Mouse (Mus musculus) telencephalon, adult 2 months (tissue): ENCODE measurements around the gene Prss23.
A peak's percentile ranks its signal among the peaks of the same experiment; 100 is the strongest.

Experiments used
- DNase-seq: peaks from one replicate; pipeline ENCODE4 v3.0.0-alpha.2; 2011; ENCODE audit warnings: low read depth, low spot score

The Prss23 gene

GRCm38 (mm10) chr7:89526731-89527429 is at the start of gene Prss23:
Prss23 (minus strand) TSS chr7:89527187.
- DNase-seq: no peak

GRCm38 (mm10) chr7:89576127-89576526 is 49.1 kb upstream of the Prss23 start:
- no peak for DNase-seq

GRCm38 (mm10) chr7:89564569-89564968 is 37.6 kb upstream of the Prss23 start:
- DNase-seq: no peak

DNA sequence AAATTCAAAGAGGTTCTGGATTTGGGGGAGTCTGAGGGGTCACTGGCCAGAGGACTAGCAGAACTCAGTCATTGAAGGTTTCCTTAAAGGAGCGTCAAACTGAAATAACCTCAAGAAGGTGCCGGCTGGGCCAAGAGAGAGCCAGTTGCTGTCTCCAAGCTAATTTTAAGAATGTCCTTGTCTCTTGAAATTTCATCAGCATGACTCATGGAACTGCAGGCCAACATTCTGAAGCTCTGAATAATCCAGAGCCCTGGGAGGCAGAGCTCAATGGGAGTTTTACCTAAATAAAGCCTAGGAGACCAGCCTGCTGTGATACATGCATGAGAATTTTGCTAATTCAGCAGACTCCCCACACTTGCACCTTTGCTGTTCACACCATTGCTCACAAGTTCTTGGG is 36.5 kb upstream of the Prss23 start:
- peak; percentile 73 for DNase-seq

DNA sequence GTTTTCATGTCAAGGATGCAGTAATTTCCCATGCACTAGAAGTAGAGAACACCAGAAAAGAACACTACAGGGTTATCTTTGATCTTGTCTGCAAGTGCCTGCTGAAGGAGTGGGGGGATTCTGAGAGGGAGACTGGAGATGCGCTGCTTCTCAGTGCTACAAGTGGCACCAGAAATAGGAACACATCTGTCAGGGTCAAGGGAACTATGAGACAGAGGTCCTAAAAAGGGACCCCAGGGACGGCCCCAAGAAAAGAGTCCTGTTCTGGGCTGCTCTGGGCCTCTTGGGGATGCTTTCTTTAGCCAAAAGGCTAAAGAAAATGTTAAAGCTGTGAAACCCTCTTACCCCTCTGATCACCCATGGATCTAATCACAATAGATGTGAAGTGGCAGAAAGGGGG is 35.2 kb upstream of the Prss23 start:
- no peak for DNase-seq

DNA sequence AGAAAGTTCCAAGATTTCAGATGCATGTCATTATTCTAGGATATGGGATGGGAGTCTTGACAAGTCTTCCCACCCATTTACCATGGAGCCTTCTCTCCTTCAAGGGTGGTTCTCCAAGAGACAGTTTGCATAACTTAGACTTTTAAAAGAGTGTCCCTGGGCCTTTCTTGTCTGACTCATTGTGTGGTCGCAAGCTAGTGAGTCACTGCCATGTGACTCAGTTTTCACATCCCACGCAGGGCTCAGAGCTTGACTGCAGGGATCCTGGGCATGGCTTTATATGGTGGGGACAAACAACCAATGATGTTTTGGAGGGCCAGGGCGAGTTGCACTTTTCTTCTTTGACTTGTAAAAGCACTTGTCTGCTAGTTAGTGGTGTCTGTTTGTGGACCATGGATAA is 34.0 kb upstream of the Prss23 start:
- DNase-seq: no peak

GRCm38 (mm10) chr7:89559633-89560032 is 32.6 kb upstream of the Prss23 start:
- DNase-seq: no peak

DNA sequence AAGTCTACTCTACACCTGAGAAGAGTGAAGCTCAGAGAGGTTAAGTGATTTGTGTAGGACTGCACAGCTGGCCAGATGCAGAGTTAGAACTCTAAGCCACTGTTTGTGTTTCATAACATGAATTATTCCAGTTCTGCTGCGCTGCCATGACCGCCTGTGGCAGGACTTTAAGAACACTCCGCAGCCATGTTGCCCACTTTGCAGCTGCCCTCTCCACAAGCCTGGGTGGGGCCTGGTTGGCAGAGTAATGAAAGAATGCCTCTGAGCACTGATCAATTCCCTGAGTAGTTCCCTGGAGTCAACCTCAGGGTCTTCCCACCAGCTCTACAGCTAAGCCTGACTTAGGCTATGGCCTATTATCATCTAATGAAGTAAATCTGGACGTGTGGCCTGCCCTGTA is 32.1 kb upstream of the Prss23 start:
- DNase-seq: no peak

- no peak for DNase-seq
Observed at GRCm38 (mm10) chr7:89558446-89559039, 31.6 kb upstream of the Prss23 start.

GRCm38 (mm10) chr7:89557056-89557455 is 30.1 kb upstream of the Prss23 start:
- DNase-seq: no peak

GRCm38 (mm10) chr7:89556652-89557051 is 29.7 kb upstream of the Prss23 start:
- no peak for DNase-seq

GRCm38 (mm10) chr7:89555170-89555569 is 28.2 kb upstream of the Prss23 start:
- DNase-seq: no peak

DNA sequence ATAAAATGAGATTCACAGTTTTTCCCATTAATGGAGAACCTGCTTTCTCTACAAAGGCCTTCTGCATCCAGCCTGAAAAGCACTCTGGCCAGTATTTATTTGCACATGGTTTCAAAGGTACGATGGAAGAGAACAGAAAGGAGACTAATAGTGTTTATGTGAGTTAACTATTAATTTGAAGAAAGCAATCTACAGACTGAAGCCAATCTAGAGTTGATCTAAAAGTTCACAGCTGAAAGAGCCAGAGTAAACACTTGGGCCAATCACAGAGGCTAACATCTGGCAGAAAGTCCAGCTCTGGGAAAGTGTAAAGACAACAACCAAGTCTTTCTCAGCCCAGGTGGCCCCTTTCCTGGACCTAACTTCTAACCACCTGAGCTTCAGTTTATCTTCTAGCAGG is 27.1 kb upstream of the Prss23 start:
- no peak for DNase-seq

- peak; percentile 75 for DNase-seq
Observed at GRCm38 (mm10) chr7:89540976-89541375, 14.0 kb upstream of the Prss23 start.

GRCm38 (mm10) chr7:89539391-89539790 is 12.4 kb upstream of the Prss23 start:
- no peak for DNase-seq

DNA sequence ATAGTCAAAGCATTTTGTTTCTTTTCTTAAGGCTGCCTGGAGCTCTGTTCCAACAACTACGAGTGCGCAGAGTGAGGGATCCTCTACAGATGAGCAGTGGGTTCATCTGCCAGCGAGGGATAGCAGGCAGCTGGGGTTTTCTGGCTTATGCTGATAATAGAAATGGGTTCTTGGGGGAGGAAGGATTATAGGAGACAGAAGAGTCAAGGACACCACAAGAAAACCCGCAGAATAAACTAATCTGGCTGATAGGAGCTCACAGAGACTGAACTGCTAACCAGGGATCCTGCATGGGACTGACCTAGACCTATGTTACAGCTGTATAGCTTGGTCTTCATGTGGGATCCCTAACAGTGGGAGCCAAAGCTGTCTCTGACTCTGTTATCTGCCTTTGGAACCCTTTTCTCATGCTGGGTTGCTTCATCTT is 456 bp upstream of the Prss23 start:
- DNase-seq: no peak

- DNase-seq: no peak
Observed at GRCm38 (mm10) chr7:89523816-89524215, 3.2 kb downstream of the Prss23 start.

DNA sequence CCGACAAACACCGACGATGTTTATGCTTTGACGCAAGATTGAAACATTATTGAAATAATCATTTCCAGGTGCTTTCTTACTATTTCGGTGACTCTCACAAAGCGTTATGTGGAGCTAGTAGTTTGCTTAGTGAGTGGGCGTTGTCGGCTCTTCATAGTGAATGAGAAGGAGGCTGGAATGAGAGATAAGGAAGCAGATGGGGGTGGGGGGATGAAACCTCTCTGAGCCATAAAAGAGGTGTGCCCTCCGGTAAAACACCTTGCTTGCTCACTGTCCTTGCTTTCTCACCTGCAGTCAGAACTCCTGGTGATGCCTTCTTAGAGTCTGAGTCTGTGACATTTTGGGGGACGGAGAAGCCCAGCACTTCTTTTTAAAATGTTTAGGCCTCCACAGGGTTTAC is 4.8 kb downstream of the Prss23 start:
- DNase-seq: no peak

DNA sequence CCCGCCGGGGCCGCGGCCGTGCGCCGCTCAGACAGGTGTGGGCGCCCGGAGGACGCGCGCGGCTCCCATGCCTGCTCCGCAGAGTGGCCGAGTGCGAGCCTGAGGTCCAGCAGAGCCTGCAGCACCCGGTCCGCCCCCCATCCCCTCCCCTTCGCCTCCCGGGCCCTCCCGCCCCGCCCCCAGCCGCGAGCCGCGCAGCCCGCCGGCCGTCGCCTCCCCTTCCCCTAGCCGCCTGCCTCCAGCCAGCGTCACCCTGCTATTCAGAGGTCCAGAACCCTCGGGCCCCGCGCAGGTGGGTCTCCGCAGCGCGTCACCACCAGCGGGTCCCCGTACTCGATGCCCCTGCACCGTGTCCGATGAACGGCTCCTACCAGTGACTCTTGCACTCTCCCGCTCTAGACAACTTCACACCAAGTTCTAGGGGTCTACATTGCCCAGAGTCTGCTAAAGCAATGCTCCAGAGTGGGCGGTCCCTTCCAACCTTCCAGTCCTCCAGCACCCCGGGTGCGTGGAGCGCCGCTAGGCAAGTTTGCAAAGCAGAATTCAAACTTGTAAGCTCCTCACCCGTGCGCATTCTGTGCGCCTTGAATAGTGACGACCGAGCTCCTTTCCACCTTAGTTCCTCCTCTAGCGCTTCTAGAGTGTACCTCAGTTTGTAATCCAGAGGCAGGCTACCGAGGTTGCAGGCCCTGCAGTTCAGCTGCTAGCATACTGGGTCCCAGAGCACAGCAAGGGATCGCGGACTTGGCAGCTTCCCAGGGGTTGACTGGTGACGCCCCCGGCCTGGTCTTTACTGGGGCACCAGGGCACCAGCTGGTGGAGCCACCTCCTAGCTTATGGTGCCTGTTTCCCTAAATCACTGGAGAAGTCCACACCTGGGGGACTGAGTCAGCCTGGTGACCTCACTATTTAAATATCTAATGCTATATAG is 9.3 kb downstream of the Prss23 start:
- no peak for DNase-seq

DNA sequence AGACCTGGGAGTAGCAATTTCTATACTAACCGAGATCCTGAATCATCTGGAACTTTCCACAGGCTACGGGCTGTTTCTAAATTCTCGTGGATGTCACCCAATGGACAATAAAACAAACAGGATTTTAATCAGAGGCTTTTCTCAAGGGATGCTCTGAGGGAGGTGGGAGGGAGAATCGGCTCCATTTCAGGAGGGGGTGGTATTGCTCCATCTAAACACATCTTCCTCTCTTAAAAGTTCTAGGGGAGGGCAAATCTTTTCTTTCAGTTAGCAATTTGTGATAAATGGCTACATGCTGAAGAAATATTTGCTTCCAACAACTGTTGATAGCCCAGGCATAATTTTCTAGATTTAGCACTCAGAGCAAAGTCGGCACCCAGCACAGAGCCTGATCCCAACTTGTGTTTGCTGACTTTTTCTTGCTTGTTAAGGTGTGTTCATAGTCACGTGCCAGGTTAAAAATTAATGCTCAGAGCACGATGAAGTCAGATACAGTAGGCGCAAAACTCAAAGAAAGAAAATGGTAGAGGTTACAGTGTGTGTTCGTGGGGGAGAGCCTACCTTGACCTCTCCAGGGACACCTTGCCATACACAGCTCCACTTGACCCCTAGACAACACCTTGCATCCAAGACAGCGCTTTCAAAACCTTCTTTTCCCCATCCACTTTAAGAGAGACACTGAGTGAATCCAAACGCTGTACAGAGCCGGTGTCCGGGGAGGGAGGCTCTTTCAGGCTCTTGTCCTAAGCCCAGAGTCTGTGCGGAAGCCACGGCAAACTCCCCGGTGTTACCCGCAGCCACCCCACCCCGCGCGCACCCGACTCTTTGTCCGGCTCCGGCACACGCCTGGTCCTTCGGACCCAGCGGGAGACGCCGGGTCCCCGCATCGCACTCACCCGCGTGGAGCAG is 10.2 kb downstream of the Prss23 start:
- DNase-seq: no peak

- DNase-seq: peak; percentile 58
Observed at GRCm38 (mm10) chr7:89511921-89512514, 15.0 kb downstream of the Prss23 start.
